Mouse (Mus musculus) embryonic stem cell, embryonic (primary cell): Measurements from ENCODE around the gene Card10.

ENCODE experiments used
- CTCF ChIA-PET, 4 experiments: fragments of 300-600 bp in 2 of 4; fragments of 350-600 bp in 2 of 4; sonication (Branson Sonifier 250); formaldehyde crosslinking; loops; one replicate each; lab custom pipeline; 2022; ENCODE audit warnings: inconsistent platforms in 2 of 4; lab: Charles Lee
- POLR2A ChIA-PET, 4 experiments: fragments of 300-600 bp in 2 of 4; fragments of 350-600 bp in 2 of 4; sonication (Branson Sonifier 250); formaldehyde crosslinking; loops; one replicate each; lab custom pipeline; 2022; ENCODE audit warnings: antibody characterized with exemption in 4 of 4, inconsistent platforms in 1 of 4; lab: Charles Lee

Gene Card10

GRCm38 (mm10) chr15:78816074-78816391 is 13.2 kb upstream of the Card10 start:
- CTCF ChIA-PET = interaction anchor here in 3 of 4 experiments (0.6 to 1.1 kb wide), 8 partner anchors 14 to 495 kb away, joined by 3 to 5 read pairs (median 3); partner anchors contain the start of gene Mfng (in 1 of the 3)
- POLR2A ChIA-PET = interaction anchor here in 3 of 4 experiments (0.6 to 1.1 kb wide), 8 partner anchors 13 to 1096 kb away, joined by 3 to 5 read pairs (median 3); partner anchors contain the start of gene Card10 (in 2 of the 3)

DNA sequence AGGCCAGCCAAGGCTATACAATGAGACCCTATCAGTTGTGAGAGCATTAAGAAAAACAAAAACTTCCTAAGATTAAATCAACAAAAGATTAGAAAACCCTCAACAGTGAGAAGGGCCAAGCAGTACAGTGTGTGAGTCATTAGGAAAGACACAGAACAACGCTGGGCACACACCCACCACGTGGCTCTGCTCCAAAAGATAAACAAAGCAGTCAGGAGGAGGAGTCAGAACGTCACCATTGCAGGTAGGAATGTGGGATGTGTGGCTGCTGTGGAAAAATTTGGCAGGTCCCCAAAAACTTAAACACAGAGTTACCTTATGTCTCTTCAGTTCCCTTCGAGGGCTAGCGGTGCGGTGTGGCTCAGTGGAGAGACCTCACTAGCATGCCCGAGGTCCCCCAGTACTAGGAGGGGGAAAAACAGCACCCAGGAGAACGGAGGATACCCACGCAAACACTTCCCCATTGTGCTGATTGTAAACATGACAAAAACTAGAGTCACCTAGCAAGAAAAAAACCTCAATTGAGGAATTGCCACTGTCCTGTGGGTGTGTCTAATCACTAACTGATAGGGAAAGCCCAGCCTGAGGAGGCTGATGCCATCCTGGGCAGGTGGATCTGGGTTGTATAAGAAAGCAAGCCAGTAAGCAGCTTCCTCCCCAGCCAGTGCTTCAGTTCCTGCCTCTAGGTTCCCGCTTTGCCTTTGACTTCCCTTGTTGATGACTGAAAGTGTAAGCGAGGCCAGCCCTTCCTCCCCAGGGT is 12.7 kb upstream of the Card10 start:
- POLR2A ChIA-PET = interaction anchor here in 3 of 4 experiments (0.7 to 1.1 kb wide), 3 partner anchors 12 to 19 kb away, joined by 3 to 5 read pairs (median 4); partner anchors contain the start of gene Card10 (in 2 of the 3)
- CTCF ChIA-PET = interaction anchor here in 2 of 4 experiments (1.0 to 1.1 kb wide), 3 partner anchors 14 to 116 kb away, joined by 3 read pairs; no protein-coding TSS in a partner anchor

- POLR2A ChIA-PET = interaction anchor here in 1 of 4 experiments (1.9 kb wide), 1 partner anchor 10 kb away, joined by 8 read pairs; no protein-coding TSS in a partner anchor
- CTCF ChIA-PET = interaction anchor here in 1 of 4 experiments (0.5 kb wide), 1 partner anchor 86 kb away, joined by 4 read pairs; the partner anchor contains the start of genes Gm49510 and Sh3bp1
These were observed 10.8 kb upstream of the Card10 start for GRCm38 (mm10) chr15:78813603-78814002.

DNA sequence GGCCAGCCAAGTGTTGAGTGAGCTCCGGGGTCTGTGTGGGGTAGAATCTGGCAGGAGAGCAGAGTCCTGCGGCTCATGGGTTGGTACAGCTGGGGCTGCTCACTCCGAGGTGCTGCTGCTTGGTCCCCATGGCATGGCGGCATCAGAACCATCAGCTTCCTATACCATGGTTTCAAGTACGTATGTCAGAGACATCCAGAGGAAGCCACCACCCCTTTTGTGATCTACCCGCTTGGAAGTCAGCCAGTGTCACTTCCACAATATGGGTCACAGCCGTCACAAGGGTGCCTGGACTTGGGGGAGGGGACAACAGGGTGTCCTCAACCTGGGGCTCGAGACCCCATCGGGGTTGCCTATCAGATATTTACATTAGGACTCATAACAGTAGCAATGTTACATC is 7.3 kb upstream of the Card10 start:
- ChIA-PET POLR2A (no interaction called here), CTCF (interaction anchor here in 1 of 4 experiments (0.5 to 1.4 kb wide), 2 partner anchors 31 to 35 kb away, joined by 3 to 6 read pairs; no protein-coding TSS in a partner anchor)

- CTCF ChIA-PET = interaction anchor here in 1 of 4 experiments (0.5 to 1.4 kb wide), 2 partner anchors 31 to 35 kb away, joined by 3 to 6 read pairs; no protein-coding TSS in a partner anchor
These were observed 6.9 kb upstream of the Card10 start for GRCm38 (mm10) chr15:78809739-78810138.

GRCm38 (mm10) chr15:78808980-78809379 is 6.1 kb upstream of the Card10 start:
- CTCF ChIA-PET = interaction anchor here in 1 of 4 experiments (0.9 kb wide), 1 partner anchor 569 kb away, joined by 3 read pairs; no protein-coding TSS in a partner anchor
- POLR2A ChIA-PET = interaction anchor here in 1 of 4 experiments (1.2 kb wide), 1 partner anchor 37 kb away, joined by 3 read pairs; no protein-coding TSS in a partner anchor

More at GRCm38 (mm10) chr15:78809739-78810138, 6.9 kb upstream of the Card10 start:
- POLR2A ChIA-PET = no interaction called here

DNA sequence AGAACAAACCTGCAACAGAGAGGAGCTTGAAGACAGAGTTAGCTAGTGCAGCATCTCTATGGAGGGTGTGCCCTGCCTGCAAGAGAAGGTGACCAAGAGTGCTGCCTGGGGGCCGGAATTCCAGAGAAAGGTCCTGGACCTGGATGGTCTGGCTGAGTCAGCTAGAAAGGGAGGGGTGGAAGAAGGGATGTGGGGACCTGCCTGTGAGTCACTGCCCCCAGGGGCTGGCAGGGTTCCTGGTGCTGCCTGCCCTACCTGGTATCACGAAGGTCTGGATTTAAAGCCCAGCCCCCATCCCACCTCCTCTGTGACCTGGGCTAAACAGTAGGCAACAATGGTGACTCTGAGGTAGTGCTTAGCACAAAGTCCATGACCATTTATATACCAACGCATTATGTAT is 4.3 kb upstream of the Card10 start:
- POLR2A ChIA-PET = interaction anchor here in 2 of 4 experiments (0.6 to 1.1 kb wide), 3 partner anchors 10 to 46 kb away, joined by 3 read pairs; no protein-coding TSS in a partner anchor
- CTCF ChIA-PET = interaction anchor here in 3 of 4 experiments (0.5 to 1.5 kb wide), 5 partner anchors 19 to 227 kb away, joined by 3 to 5 read pairs (median 3); no protein-coding TSS in a partner anchor

DNA sequence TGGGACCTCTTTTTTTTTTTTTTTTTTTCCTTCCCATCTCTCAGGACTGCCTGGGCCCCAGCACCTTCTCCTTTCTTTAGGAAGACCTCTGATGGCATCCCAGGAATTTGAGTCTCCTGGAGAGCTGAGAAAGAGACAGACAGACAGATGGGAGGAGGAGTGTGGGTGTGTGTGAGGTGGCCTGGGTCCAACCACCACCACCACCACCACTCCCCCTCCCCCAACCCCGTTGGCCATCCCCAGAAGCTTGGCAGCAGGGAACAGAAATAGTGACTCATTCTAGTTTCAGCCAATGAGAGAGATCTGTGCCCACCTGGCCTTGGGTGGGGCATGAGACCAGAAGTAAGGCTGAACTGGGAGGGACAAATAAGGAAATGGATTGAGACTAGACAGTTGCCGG is 3.8 kb upstream of the Card10 start:
- ChIA-PET POLR2A (interaction anchor here in 2 of 4 experiments (0.6 to 1.1 kb wide), 3 partner anchors 9 to 46 kb away, joined by 3 read pairs; no protein-coding TSS in a partner anchor), CTCF (interaction anchor here in 2 of 4 experiments (0.6 to 1.5 kb wide), 3 partner anchors 20 to 219 kb away, joined by 3 to 5 read pairs (median 3); no protein-coding TSS in a partner anchor)

DNA sequence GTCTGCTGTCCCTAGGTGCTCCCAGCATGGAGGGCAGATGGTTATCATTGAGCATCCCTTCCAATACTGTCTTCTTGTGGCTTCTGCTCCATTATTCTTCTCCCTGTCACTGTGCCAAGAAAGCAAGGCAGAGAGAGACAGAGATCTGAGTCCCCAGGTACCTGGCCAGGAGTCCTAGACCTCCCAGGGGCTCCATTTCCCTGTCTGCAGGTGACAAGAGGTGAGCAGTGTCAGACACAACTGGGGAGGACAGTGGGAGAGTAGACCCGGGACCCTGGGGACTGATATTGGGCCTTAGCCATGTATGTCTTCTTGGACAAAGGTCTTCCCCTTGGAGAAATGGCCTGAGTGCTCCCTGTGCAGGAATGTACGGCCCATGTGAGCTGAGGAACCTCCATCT is 2.5 kb upstream of the Card10 start:
- POLR2A ChIA-PET = interaction anchor here in 1 of 4 experiments (0.6 kb wide), 1 partner anchor 699 kb away, joined by 6 read pairs; no protein-coding TSS in a partner anchor
- CTCF ChIA-PET = interaction anchor here in 1 of 4 experiments (0.6 kb wide), 1 partner anchor 23 kb away, joined by 3 read pairs; no protein-coding TSS in a partner anchor

DNA sequence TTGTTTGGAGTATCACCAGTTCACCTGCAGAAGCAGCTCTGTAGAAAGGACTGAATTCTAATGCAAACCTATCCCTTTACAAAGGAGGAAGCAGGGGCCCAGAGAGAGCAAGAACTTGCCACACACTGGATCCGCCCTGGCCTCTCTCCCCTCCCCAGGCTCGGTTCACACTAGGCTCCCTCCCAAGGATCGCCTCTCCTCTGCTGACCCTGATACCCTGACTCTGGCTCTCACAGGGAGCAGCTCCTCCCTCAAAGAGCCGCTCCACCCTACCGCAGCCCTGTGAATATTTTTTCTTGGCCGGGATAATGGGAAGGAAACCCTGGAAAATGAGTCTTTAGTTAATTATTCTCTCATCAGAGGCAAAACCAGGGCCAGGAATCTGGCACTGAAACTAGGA is 1.5 kb upstream of the Card10 start:
- ChIA-PET CTCF (interaction anchor here (0.5 to 0.8 kb wide), 4 partner anchors 35 to 1034 kb away, joined by 3 to 4 read pairs (median 3); no protein-coding TSS in a partner anchor), POLR2A (interaction anchor here (0.6 to 2.6 kb wide), 8 partner anchors 9 to 139 kb away, joined by 3 to 8 read pairs (median 6); no protein-coding TSS in a partner anchor)

DNA sequence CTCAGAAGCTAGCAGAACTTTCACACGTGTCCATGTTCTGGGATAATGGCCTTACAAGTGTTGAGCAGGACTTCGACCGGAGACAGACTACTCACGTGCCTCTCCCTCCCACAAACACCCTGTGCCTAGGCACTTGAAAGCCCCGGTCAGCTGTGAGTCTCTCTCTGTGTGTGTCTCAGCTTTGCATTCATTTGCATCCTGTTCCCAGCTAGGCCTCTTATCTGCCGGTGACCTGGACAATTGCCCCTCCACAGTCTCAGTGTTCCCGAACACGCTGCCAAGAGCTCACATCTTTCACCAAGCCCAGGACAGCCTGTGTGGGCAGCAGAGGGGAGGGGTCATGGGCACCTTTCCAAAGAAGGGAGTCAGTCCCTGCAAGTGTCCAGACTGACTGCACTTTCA is 658 bp upstream of the Card10 start:
- ChIA-PET CTCF (interaction anchor here in 2 of 4 experiments (0.6 to 0.9 kb wide), 2 partner anchors 355 to 1546 kb away, joined by 4 to 6 read pairs; no protein-coding TSS in a partner anchor), POLR2A (interaction anchor here in 3 of 4 experiments (0.6 to 2.6 kb wide), 9 partner anchors 10 to 62 kb away, joined by 3 to 8 read pairs (median 5); partner anchors contain the start of gene Mfng (in 1 of the 3))

DNA sequence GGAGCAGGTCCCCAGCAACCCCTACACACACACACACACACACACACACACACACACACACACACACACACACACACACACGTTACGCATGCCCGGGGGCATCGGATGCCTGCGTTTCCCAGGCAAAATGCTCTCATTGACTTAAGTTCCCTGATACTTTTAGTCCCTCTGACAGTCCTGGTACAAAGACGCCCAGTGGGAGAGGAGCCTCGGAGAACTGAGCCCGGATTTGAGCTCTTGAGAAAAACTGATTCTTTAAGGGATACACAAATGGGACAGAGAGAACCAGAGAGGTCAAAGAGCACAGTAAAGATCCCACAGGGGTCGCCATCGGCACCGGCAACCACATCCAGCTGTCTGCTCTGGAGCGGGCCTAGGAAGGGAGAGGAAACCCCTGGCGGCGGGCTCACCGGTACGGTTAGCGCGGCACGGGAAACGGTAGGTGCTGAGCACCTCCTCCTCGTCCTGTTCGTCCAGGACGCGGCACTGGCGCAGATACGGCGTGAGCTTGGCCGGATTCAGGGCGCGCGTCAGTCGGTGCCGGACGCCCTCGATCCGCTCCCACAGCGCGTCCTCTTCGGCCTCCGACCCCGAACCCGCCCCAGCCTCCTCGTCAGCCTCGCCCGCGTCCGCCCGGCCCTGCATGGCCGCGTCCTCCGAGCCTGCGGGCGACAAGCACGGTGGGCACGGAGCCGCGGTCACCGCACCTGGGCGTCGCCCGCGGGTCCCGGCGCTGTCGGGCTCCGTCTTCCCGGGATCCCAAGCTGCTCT is 686 bp downstream of the Card10 start:
- POLR2A ChIA-PET = interaction anchor here in 3 of 4 experiments (0.6 to 2.6 kb wide), 13 partner anchors 9 to 604 kb away, joined by 3 to 7 read pairs (median 4); partner anchors contain the start of genes Mfng (in 1 of the 3) and Nol12 (in 1 of the 3)

DNA sequence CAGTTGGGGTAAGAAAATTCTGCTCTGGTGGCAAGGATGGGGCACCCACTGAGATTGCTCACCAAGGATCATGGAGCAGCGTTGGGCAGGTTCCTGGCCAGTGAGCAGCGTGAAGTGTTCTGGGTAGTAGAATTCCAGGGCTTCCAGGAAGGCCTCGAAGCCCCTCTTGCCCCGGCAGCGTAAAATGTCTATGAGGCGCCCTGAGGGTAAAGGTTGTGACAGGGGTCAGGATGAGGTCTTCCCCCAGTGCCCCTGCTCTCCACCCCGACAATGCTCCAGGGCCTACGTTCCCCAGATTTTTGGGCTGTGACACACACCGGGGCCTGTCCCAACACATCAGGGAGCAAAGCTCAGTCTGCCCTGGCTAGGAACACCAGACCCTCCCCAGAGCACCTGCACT is 1.3 kb downstream of the Card10 start:
- CTCF ChIA-PET = interaction anchor here in 3 of 4 experiments (0.6 to 1.3 kb wide), 4 partner anchors 29 to 206 kb away, joined by 3 to 5 read pairs (median 4); no protein-coding TSS in a partner anchor
- POLR2A ChIA-PET = interaction anchor here in 2 of 4 experiments (0.8 to 1.9 kb wide), 6 partner anchors 23 to 200 kb away, joined by 3 to 7 read pairs (median 4); partner anchors contain the start of genes Mfng (in 1 of the 2) and Nol12 (in 1 of the 2)

More for the DNA sequence above, 686 bp downstream of the Card10 start:
- CTCF ChIA-PET = interaction anchor here in 3 of 4 experiments (0.6 to 1.3 kb wide), 9 partner anchors 9 to 207 kb away, joined by 3 to 6 read pairs (median 4); no protein-coding TSS in a partner anchor

GRCm38 (mm10) chr15:78799029-78799428 is 3.8 kb downstream of the Card10 start:
- ChIA-PET CTCF (interaction anchor here in 3 of 4 experiments (0.6 to 1.0 kb wide), 5 partner anchors 13 to 543 kb away, joined by 3 to 4 read pairs (median 3); no protein-coding TSS in a partner anchor), POLR2A (interaction anchor here in 2 of 4 experiments (0.6 to 0.9 kb wide), 5 partner anchors 13 to 925 kb away, joined by 3 to 6 read pairs (median 3); no protein-coding TSS in a partner anchor)

DNA sequence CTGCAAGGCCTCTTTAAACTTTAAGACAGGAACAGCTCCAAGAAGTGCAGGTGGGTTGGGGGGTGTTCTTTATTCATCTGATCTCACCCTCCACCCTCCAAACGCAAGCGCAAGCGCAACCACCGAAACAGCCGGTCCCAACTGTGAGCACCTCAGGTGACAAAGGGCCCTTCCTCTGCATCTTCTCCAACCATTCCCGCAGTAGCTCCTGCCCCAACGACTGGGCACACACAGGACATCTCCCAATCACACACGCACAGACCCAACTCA is 5.8 kb downstream of the Card10 start:
- ChIA-PET CTCF (interaction anchor here (0.5 to 1.6 kb wide), 11 partner anchors 10 to 275 kb away, joined by 3 to 6 read pairs (median 3); no protein-coding TSS in a partner anchor), POLR2A (interaction anchor here in 3 of 4 experiments (0.6 to 1.3 kb wide), 12 partner anchors 9 to 385 kb away, joined by 3 to 7 read pairs (median 3); no protein-coding TSS in a partner anchor)

- POLR2A ChIA-PET = interaction anchor here (0.5 to 1.3 kb wide), 14 partner anchors 8 to 1336 kb away, joined by 3 to 10 read pairs (median 3); partner anchors contain the start of gene Tab1 (in 1 of the 4)
- CTCF ChIA-PET = interaction anchor here (0.5 to 1.6 kb wide), 12 partner anchors 9 to 275 kb away, joined by 3 to 6 read pairs (median 4); no protein-coding TSS in a partner anchor
These were observed 6.4 kb downstream of the Card10 start for GRCm38 (mm10) chr15:78796196-78797059.
